Mouse (Mus musculus): ENCODE measurements around the gene Hhip.

The Hhip gene

GRCm38 (mm10) chr8:80057198-80058174, at the start of gene Hhip:
Gene Hhip (minus strand): TSS chr8:80058006.
- DNase-seq: peak; percentile 34

- DNase-seq: no peak
Measured at GRCm38 (mm10) chr8:80087021-80087420, 29.2 kb upstream of the Hhip start.

GRCm38 (mm10) chr8:80058193-80058592, 387 bp upstream of the Hhip start:
- DNase-seq: no peak

GRCm38 (mm10) chr8:80056331-80057070, 1.3 kb downstream of the Hhip start:
- no peak for DNase-seq

- DNase-seq: no peak
Measured at GRCm38 (mm10) chr8:80055777-80056176, 2.0 kb downstream of the Hhip start.

GRCm38 (mm10) chr8:80055094-80055493, 2.7 kb downstream of the Hhip start:
- DNase-seq: no peak

- no peak for DNase-seq
Measured at GRCm38 (mm10) chr8:80054216-80054615, 3.6 kb downstream of the Hhip start.

GRCm38 (mm10) chr8:80052838-80053237, 5.0 kb downstream of the Hhip start:
- DNase-seq: no peak

GRCm38 (mm10) chr8:80051494-80051893, 6.3 kb downstream of the Hhip start:
- DNase-seq: no peak

GRCm38 (mm10) chr8:80049256-80050005, 8.4 kb downstream of the Hhip start:
- no peak for DNase-seq

- DNase-seq: no peak
Measured at GRCm38 (mm10) chr8:80048256-80048655, 9.6 kb downstream of the Hhip start.

GRCm38 (mm10) chr8:80037644-80038253, 20.1 kb downstream of the Hhip start:
- no peak for DNase-seq

- no peak for DNase-seq
Measured at GRCm38 (mm10) chr8:80032604-80033003, 25.2 kb downstream of the Hhip start.

- DNase-seq: no peak
Measured at GRCm38 (mm10) chr8:80031330-80032293, 26.2 kb downstream of the Hhip start.

GRCm38 (mm10) chr8:80029631-80030030, 28.2 kb downstream of the Hhip start:
- no peak for DNase-seq

GRCm38 (mm10) chr8:80020469-80020868, 37.3 kb downstream of the Hhip start:
- DNase-seq: no peak

GRCm38 (mm10) chr8:80015818-80016217, 42.0 kb downstream of the Hhip start:
- no peak for DNase-seq

- DNase-seq: no peak
Measured at GRCm38 (mm10) chr8:80004421-80004820, 53.4 kb downstream of the Hhip start.

- no peak for DNase-seq
Measured at GRCm38 (mm10) chr8:80002313-80002712, 55.5 kb downstream of the Hhip start.

- DNase-seq: peak; percentile 3
Measured at GRCm38 (mm10) chr8:79995075-79995474, 62.7 kb downstream of the Hhip start.

GRCm38 (mm10) chr8:79993507-79993906, 64.3 kb downstream of the Hhip start:
- no peak for DNase-seq

Measured in liver (tissue).